Mouse (Mus musculus): Measurements from ENCODE around the gene Ablim1. TPM values are rescaled to one million over a fixed set of nuclear protein-coding genes. Genes with fewer than 3 reads are reported as not detected.

Gene Ablim1
- total RNA-seq, 2 experiments from 2014 or later: 36.0 to 65.7 TPM

DNA sequence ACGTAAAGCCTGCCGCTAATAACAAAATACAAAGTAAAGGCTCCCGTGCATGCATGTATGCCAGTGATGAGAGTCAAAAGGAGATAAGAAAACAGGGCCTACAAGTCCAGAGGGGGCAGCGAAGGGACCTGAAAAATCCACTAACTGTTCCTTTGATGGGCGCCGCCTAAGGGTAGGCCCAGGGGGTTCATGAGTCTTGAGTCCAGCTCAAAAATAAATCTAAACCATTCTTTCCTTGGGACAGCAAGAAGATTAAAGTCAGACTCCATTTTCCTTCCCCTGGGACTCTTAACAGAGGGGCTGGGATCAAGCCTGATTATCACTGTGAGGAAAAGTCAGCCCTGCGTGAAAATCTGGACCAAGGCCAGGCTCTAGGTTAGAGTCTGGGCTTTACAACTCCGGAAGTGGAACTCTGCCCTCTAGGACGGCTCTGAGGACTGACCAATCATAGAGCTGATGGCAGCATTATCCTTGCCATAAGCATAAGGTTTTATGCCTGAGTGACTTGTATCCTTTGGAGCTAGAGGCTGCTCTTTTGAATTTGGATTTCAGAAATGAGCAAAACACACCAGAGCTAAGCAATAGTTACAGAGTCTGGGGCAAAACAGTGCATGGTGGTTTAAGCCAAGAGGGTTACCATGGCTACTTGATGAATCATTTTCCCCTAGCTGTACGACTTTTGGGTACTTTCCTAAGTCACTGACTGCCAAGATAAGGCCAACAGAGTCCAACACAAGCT, 235.7 kb downstream of the Ablim1 start:
- DNase-seq (ENCODE audit: low spot score): peak; percentile 71

DNA sequence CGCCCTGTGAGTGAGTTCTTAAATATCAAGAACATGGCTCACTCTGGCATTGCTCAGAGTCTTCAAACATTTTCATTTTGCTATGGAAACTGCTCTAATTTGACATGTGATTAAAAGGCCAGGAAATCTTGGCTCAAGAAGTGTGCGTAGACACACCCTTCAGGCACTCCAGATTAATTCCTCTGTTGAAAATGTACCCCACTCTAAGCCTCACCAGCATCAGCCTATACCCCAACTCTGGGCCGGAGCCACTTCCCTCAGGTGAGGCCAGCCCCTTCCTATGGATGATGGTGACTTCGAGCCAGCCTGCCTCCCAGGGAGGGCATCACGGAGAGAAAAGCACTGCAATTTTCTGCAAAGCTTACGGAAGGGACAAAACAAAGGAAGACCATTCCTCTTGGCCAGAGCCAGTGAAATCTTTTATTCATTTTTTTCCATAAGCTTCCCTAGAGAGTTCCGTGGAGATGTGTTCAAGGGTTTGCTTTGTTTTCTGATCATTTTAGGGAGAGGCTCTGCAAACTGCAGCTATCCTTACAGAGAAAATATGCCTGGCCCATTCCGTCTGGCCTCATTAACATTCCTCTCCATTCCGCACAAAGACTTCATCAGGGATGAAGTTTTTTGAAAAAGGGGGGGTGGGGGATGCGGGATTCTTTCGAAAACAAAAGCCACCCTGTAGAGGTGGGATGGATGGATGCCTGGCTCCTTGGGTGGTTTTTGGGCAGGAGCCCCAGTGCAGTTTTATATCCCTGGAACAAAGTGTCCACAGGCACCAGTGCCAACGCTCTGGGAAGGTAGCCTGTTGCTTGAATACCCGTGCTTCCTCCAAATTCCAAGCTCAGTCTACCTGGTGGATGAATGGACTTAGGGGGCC, 236.7 kb downstream of the Ablim1 start:
- peak; percentile 32 for DNase-seq (ENCODE audit: low spot score)

DNA sequence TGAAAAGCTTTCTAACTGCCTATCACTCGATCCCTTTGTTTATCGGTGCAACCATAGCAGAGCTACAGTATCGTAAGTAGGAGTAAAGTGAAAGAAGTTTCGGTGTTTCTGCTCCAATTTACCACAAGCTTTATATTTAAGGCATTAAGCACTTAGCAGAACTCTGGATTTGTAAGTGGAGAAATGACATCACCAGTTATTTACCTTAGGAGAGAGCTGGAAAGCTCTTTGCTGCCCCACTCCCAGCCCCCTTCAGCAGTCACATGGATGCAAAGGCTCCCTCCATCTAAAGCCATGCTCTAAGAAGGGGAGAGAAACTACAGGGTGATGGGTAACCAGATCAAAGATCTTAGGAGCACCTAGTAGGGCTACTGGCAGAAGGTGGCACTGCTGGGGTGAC, 241.3 kb downstream of the Ablim1 start:
- DNase-seq (ENCODE audit: low spot score): no peak

DNA sequence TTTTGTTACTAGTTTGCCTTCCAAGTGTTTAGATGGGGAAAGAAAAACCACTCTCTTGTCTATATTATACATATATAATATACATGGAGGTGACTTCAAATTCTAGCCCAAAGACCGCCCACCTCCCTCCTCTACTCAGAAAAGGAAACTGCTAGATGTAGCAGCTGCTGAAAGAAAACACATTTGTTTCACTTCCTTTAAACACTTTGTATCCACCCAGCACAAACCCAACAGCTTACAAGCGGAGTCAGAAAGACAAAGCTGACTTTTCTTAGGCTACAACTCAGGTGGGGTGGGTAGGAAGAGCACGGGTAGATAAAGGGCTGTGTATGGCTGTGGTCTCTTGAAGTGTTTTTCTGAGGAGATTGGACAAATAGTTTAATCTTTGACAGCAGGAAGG, 242.0 kb downstream of the Ablim1 start:
- DNase-seq (ENCODE audit: low spot score): no peak

DNA sequence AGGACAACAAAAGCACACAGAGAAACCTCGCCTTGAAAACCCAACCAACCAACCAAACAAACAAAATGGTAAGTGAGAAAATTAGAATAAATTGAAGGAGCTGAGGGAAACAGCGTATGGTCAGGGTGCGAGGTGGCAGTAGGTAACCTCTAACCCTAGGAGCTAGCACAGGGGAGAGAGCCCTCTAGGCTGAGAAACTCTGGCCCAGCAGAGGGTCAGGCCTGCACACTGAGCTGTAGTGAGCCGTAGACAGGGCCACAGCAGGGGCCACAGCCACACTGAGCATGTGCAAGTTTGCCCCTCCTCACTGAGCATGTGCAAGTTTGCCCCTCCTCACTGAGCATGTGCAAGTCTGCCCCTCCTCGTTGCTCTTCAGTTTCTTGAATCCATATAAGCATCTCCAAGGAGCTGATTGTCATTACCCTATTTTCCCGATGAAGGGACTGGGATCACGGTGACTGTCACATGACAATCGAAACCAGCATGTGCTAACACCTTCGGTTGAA, 247.6 kb downstream of the Ablim1 start:
- no peak for DNase-seq (ENCODE audit: low spot score)

DNA sequence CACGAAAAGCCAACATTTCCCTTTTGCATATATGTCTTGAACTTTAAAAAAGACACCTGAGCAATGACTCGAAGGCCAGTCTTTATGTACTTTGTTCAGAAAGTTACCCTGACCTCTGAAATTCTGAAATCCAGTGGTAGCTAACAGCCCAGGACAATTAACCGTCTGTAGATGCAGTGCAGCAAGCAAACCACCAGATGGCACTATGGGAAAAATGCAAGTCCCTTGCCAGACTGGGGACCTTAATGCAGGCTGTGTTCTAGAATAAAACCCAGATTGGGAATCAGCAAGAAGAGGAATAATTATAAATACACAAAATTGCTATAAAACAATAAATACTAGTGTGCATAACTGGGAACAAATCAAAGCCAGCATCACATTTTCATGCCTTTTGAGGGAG, 248.4 kb downstream of the Ablim1 start:
- peak; percentile 75 for DNase-seq (ENCODE audit: low spot score)

DNA sequence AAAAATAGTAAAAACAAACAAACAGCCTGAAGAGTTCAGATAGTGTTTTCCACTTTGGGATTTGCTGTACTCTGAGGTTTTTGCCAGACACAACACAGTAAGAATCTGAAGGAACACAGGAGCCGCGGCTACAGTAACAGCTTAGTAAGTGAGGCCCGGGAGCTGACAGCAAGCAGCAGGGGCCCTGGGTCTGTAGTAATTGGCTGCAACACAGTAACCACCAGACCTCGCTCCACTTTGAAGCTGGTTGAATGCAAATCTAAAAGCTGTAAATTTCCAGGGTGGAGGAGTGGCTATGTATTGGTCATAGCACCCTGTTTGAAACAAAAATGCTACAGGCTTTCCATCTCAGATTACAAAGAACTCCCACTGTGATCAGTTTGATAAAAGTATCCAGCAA, 252.0 kb downstream of the Ablim1 start:
- DNase-seq (ENCODE audit: low spot score): no peak

DNA sequence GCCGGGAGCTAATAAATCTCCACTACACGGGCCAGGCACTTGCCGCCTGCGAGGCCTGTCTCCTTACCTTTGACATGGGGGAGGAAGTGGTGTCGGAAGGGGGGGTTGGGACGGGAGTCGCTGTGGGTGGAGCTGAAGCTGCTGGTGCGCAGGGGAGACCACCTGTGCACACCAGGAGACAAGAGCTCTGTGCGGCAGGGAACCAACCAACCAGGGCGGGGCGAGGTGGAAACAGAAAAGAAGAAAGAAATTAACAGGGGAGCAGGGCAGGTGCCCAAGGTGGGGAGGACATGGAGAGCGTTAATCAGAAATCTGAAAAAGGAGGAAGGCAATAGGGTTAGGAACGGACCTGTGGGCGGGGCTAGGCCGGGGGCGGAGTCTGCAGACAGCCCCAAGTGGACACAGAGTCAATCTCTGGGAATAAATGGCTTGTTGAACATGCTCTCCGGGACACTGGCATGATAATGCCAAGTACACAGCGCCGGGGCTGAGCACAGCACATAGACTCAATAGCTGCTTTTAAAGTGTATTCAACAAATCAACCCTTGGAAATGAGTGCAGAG, 255.6 kb downstream of the Ablim1 start:
- DNase-seq (ENCODE audit: low spot score): no peak

DNA sequence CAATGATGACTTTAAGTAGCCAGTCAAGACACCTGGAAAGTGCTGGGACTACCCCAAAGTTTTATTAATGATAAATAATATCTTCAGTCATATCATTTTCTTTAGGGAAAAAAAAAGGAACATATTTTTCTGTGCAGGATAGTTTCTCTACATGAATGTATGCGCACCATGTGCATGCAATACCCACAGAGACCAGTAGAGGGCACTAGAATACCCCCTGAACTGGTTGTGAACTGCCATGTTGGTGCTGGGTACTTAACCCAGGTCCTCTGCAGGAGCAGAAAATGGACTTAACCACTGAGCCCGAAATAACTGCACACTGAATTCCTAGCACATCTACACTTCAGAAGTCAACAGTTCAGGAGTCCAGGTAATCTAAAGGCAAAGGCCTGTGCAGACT, 257.2 kb downstream of the Ablim1 start:
- DNase-seq (ENCODE audit: low spot score): no peak

DNA sequence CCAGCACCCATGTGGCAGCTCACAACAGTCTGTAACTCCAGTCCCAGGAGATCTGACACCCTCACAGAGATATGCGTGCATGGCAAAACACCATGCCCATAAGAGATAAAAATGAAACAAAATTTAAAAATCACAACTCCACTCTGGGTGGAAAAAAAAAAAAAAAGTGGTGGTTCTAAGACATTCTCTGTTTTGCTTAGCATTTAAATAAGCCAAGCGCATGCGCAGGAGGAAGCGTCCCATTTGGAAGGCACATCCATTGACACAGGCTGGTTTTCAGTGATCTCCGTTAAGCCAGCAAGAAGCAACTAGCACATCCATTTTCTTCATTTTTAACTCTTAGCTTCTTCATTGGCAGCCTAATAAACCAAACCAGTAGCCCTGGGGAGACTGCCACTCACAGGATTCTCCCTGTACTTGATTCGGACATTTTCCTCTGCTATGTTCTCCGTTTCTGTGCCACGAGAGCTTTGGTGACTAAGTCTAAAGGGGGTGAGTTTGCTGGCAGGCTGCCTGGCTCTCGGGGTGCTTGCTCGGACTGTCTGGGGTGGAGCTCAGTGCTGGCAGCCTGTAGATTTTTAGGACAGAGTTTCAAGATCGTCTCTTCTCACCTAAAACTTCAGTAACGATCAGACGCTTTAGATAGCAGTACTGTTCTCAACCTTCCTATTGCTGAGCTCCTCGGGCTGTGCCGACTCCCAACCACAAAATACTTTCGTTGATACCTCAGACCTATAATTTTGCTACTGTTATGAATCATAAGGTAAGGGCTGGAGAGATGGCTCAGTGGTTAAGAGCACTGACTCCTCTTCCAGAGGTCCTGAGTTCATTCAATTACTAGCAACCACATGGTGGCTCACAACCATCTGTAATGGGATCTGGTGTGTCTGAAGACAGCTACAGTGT, 259.3 kb downstream of the Ablim1 start:
- no peak for DNase-seq (ENCODE audit: low spot score)

DNA sequence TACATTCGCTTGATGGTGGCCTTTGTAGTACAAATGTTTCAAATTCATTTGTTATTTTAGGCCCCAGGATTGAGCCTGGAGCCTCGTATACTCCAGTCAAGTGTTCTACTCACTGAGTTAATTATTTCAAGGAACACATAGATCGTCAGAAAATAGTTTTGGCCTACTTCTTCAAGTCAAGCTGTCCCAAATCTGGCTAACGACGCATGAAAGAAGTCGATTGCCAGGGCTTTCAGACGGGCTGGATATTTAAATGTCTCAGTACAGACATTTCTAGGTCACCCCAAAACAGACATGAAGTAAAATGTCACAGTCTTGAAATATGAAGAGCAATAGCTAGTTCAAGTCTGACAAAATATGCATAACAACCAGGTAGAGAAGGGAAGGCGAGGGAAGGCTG, 261.8 kb downstream of the Ablim1 start:
- DNase-seq (ENCODE audit: low spot score): no peak

DNA sequence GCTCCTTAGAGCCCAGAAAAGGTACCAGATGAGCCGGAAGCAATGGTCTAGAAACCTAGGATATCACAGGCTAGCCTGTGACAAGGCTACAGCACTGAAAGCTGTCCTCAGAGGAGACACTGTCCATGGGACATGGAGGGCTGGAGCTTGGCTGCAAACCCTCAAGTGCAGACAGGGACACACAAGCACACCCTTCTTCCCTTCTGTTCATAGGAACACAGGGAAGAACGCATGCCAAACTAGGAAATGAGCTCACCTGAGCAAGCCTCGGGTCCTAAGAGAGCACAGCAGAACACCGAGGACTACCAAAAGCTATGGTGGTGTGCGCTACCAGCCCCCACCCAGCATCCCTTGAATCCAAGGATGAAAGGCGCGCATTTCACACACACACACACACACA, 262.7 kb downstream of the Ablim1 start:
- no peak for DNase-seq (ENCODE audit: low spot score)

DNA sequence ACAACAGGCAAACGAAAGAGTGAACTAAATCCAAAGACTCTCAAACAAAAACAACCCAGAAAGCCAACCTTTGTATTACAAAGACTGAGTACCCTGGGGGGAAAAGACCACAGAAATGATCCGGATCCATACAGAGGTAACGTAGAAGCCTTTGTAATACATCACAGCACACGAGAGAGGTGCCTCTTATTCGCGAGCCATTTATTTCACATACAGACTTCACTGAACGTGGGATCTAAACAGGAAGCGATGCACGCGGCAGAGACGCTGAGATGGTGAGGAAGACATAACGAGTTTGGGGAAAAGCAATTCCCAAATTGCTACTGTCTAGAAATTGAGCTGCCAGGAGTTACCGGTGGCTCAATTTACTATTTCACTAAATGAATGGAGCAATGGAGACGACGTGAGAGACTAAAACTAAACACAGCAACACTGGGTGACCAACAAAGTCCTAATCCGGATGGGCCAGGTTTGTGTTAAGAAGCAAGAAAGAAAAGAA, 265.1 kb downstream of the Ablim1 start:
- DNase-seq (ENCODE audit: low spot score): no peak

DNA sequence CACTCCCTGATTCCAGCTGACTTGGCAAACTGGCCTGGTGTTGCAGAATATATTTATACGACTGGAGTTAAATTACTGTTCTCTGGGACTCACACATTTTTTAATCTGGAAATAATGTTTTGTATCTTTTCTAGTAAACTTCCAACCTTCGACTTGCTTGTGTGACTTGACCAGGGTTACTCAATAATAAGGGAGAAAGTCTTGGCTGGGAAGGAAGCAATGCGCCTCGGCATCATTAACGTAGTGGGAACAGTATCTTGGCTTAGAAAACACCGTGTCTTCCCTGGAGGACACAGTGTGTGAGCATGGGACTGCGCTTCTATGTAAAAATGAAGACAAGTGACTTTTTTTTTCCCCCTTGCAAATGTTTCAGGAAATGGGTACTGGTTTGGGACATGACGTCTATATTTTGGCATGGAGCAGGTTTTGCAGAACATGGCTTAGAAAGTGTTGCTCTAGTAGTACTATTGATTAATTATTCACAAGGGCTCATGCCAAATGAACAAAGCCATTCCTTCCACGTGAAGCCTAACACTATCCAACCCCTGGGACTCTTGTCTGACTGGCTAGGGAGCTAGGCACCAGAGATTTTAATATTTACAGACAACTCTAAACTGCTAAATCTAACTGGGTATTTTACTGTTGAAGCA, 266.9 kb downstream of the Ablim1 start:
- DNase-seq (ENCODE audit: low spot score): peak; percentile 46

DNA sequence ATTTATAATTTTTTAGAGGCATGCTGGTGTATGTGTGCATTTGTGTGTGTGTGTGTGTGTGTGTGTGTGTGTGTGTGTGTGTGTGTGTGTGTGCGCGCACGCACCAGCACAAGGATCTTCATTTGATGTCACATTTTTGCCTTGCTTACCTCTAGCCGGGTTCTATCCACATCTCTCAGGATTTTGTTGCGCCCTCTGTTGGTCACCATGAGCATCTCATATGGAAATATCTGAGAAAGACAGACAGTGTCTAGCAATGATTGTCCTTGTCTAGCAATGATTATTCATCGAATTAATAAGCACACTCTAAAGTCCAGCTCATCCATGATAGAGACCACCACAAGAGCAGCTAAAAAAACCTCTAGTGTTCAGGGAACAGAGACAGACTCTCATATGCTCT, 275.5 kb downstream of the Ablim1 start:
- DNase-seq (ENCODE audit: low spot score): no peak

DNA sequence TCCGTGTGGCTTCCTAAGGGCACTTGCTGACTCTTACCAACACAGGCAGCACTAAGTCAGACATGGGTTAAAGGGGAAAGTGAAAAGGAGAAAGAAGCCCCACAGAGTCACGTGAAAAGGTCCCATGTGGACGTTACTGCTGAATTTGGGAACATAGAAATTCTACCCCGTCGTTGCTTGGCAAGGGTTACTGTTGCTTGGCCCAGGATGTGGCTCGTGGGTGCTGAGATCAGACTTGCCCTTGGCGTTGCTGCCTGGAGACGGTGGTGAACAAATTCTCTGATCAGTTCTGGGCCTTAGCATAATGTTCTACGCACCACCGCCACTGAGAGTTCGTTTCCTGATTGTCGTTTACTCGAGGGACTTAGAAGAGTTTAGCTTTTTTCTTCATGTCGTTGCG, 277.9 kb downstream of the Ablim1 start:
- DNase-seq (ENCODE audit: low spot score): peak; percentile 35

DNA sequence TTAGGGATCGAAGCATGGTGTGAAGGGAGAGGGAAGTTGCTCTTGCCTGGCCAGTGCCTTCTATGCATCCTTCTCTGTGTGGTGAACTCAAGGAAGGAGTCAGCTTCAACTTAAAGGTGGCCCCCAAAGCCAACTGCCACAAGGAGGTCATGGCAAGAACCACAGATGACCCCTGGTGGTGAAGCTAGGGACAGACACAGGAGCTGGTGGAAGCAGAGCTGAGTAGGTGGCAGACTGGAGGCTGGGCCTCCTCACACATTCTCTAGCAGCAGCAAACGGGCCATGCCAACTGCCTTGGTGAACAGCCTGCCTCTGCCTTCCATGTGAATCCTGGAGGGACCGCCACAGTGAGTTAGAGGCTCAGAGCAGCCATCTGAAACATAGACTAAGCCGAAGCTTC, 283.1 kb downstream of the Ablim1 start:
- DNase-seq (ENCODE audit: low spot score): peak; percentile 66

DNA sequence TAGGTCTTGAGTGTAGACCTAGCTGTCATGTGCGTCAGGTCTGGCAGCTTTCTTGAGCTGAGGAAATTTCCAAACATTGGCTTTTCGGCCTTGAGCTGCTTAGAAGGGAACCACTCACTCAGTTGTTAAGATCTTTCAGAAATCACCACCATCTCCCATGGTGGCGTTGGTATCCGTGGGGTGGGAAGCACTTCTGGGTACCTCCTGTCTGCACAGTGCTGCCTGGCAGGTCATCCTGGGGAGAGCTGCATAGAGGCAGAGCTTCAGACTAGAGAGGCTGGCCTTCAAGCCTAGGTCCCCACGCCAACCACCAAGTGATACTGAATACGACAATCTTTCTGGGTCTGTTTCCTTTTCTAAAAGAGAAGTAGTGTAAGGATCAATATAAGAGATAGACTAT, 285.3 kb downstream of the Ablim1 start:
- DNase-seq (ENCODE audit: low spot score): no peak

DNA sequence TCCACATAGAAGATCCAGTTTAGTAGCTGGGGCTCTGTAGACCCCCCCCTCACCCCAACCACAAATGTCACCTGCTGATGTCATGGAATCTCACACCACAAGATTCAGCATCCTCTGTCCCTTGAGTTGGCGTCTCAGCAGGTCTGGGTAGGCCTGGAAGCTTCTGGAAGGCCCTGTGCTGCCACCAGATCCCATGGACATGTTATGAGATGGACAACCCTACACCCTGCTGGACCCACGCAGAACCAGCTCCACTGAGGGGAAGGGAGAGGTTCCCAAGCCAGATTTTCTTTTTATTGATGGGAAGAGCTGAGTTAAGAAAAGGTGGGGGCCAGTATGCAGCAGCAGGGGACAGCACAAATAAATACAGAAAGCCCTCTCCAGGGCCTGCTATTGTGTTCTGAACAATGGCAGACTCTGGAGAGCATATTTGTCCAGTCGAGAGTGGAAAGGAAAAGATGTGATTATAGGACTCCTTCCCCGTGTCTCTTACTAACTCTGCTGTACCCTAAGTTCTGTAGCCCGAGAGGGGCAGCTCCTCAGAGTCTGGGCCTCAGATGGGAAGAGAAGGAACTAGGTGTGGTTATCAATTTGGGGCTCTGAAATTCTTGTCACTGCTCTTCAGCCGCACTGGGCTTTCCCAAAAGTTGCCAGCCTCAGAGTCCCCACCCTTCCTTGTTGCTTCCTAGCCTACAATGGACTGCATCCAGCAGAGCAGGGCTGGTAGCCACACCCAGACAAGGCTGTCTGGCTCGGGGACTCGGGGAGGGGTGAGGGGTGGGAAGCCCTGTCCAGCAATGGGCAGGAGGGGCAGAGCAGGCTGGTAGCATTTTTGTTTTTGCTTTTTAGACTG, 286.2 kb downstream of the Ablim1 start:
- peak; percentile 40 for DNase-seq (ENCODE audit: low spot score)

DNA sequence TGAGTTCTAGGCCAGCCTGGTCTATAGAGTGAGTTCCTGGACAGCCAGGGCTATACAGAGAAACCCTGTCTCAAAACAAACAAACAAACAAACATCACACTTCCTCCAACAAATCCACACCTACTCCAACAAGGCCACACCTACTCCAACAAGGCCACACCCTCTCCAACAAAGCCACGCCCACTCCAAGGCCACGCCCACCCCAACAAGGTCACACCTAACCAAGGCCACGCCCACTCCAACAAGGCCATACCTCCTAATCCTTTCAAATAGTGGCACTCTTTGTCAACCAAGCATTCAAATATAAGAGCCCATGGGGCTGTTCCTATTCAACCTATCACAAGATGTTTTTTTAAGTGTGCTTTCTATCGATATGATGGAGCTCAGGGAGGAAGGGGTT, 288.2 kb downstream of the Ablim1 start:
- DNase-seq (ENCODE audit: low spot score): no peak
